Mouse (Mus musculus) inflammation-experienced regulatory T-cells (primary cell): ENCODE measurements around the gene Ryr1. TPM values are rescaled to one million over a fixed set of nuclear protein-coding genes. Genes with fewer than 3 reads are reported as not detected.

Experiments used
- polyA plus RNA-seq, 2 experiments: library from polyadenylated mRNA; unstranded; fragments of 100-300 nt; shearing (Covaris generic); gene quantifications; one replicate each; pipeline ENCODE4 v1.2.1; 2017

Gene Ryr1
- polyA plus RNA-seq = 1 to 10 TPM in 1 of 2 experiments, under 1 TPM in 1; 0.02 to 1.4 TPM

GRCm38 (mm10) chr7:29124970-29125369, at the start of gene Ryr1:
TSS of gene Ryr1 (minus strand) at chr7:29125179.

GRCm38 (mm10) chr7:29170066-29170754, 45.2 kb upstream of the Ryr1 start, which contains the start of the genes Ggn and Spred3:
TSS of gene Ggn (plus strand) at chr7:29170210.
TSS of gene Spred3 (minus strand) at chr7:29170411.

GRCm38 (mm10) chr7:29155838-29156782, 31.1 kb upstream of the Ryr1 start, which contains the start of gene Fam98c:
TSS of gene Fam98c (minus strand) at chr7:29156234.

GRCm38 (mm10) chr7:29134693-29135386, 9.9 kb upstream of the Ryr1 start, which contains the start of gene Rasgrp4:
TSS of gene Rasgrp4 (plus strand) at chr7:29134851.

GRCm38 (mm10) chr7:28981651-28982273, 143.2 kb downstream of the Ryr1 start, which contains the start of the genes Eif3k and Map4k1:
TSS of gene Eif3k (minus strand) at chr7:28981864.
TSS of gene Map4k1 (plus strand) at chr7:28982050.

GRCm38 (mm10) chr7:28961927-28962670, 162.9 kb downstream of the Ryr1 start, which contains the start of gene Actn4:
TSS of gene Actn4 (minus strand) at chr7:28962340.

Other genes starting within 250 kb of the Ryr1 start
- under 1 TPM; 0.11 to 0.15 TPM for gene Capn12, start 243.8 kb downstream of the Ryr1 start, polyA plus RNA-seq
- 100 to 1,000 TPM; 248 to 281 TPM for gene Actn4, start 162.8 kb downstream of the Ryr1 start, polyA plus RNA-seq
- 100 to 1,000 TPM; 306 to 337 TPM for gene Eif3k, start 143.3 kb downstream of the Ryr1 start, polyA plus RNA-seq
- gene Map4k1, start 143.1 kb downstream of the Ryr1 start, polyA plus RNA-seq = 100 to 1,000 TPM; 122 to 163 TPM
- gene Rasgrp4, start 9.7 kb upstream of the Ryr1 start, polyA plus RNA-seq = 1 to 10 TPM in 1 of 2 experiments, under 1 TPM in 1; 0.94 to 1.0 TPM
- gene Fam98c, start 31.1 kb upstream of the Ryr1 start, polyA plus RNA-seq = 10 to 100 TPM; 68.9 to 72.7 TPM
- under 1 TPM; 0.07 to 0.36 TPM for gene Ggn, start 45.0 kb upstream of the Ryr1 start, polyA plus RNA-seq
- under 1 TPM; 0.28 to 0.70 TPM for gene Spred3, start 45.2 kb upstream of the Ryr1 start, polyA plus RNA-seq
- gene Psmd8, start 55.5 kb upstream of the Ryr1 start, polyA plus RNA-seq = 100 to 1,000 TPM; 205 to 212 TPM
- gene Catsperg1, start 88.9 kb upstream of the Ryr1 start, polyA plus RNA-seq = 1 to 10 TPM; 1.3 to 2.1 TPM
- gene Kcnk6, start 107.3 kb upstream of the Ryr1 start, polyA plus RNA-seq = 1 to 10 TPM; 1.8 to 5.3 TPM
- gene Yif1b, start 113.2 kb upstream of the Ryr1 start, polyA plus RNA-seq = 10 to 100 TPM; 62.0 to 64.6 TPM
- gene 2200002D01Rik, start 123.3 kb upstream of the Ryr1 start, polyA plus RNA-seq = 1 to 10 TPM; 2.5 to 5.8 TPM
- 100 to 1,000 TPM; 215 to 221 TPM for gene Spint2, start 156.7 kb upstream of the Ryr1 start, polyA plus RNA-seq
- 1 to 10 TPM in 1 of 2 experiments, not detected in 1; 1.4 TPM for gene Ppp1r14a, start 164.1 kb upstream of the Ryr1 start, polyA plus RNA-seq
- gene Dpf1, start 178.8 kb upstream of the Ryr1 start, polyA plus RNA-seq = under 1 TPM in 1 of 2 experiments, not detected in 1; 0.06 TPM